Mouse (Mus musculus): ENCODE measurements around the gene Ddx31. TPM values are rescaled to one million over a fixed set of nuclear protein-coding genes. Genes with fewer than 3 reads are reported as not detected.

Ddx31 gene
- polyA plus RNA-seq, 1 experiment from 2014 or later = 20.1 TPM

GRCm38 (mm10) chr2:28829265-28829664 is 10.9 kb upstream of the Ddx31 start:
- H3K9me3 ChIP-seq = no peaks in the 10 kb centered on the region
- H3K4me1 ChIP-seq = no peaks in the 10 kb centered on the region
- H3K36me3 ChIP-seq = peaks cover 93% of the 10 kb centered on the region
- no peak overlapping the region for H3K27ac ChIP-seq (replicated peaks)
- no peak for ATAC-seq (ENCODE audit: low FRiP score, low read depth)
- H3K27me3 ChIP-seq = no peaks in the 10 kb centered on the region
- no peak overlapping the region for H3K4me3 ChIP-seq
- no peak overlapping the region for H3K4me2 ChIP-seq (replicated peaks)
- WGBS = 54% methylated on average over 4 of the region's 4 CpGs
- H3K9ac ChIP-seq (replicated peaks) = no peak overlapping the region

- WGBS = 82% methylated on average over 3 of the region's 3 CpGs
Observed at GRCm38 (mm10) chr2:28836181-28836940, 3.8 kb upstream of the Ddx31 start.

GRCm38 (mm10) chr2:28839501-28840221 is 545 bp upstream of the Ddx31 start:
- peaks cover 35% of the 10 kb centered on the region for H3K4me1 ChIP-seq

More at GRCm38 (mm10) chr2:28836181-28836940, 3.8 kb upstream of the Ddx31 start:
- no peak overlapping the region for H3K4me3 ChIP-seq
- no peaks in the 10 kb centered on the region for H3K9me3 ChIP-seq
- H3K27me3 ChIP-seq = no peaks in the 10 kb centered on the region
- H3K27ac ChIP-seq (replicated peaks) = no peak overlapping the region
- no peak for ATAC-seq (ENCODE audit: low FRiP score, low read depth)
- H3K4me1 ChIP-seq = peaks cover 25% of the 10 kb centered on the region
- H3K36me3 ChIP-seq = peaks cover 36% of the 10 kb centered on the region
- no peak overlapping the region for H3K9ac ChIP-seq (replicated peaks)
- H3K4me2 ChIP-seq (replicated peaks) = no peak overlapping the region

GRCm38 (mm10) chr2:28842042-28842441 is 1.8 kb downstream of the Ddx31 start:
- no peak overlapping the region for H3K27ac ChIP-seq (replicated peaks)
- no peak overlapping the region for H3K9ac ChIP-seq (replicated peaks)
- H3K4me3 ChIP-seq = no peak overlapping the region
- H3K9me3 ChIP-seq = no peaks in the 10 kb centered on the region
- H3K36me3 ChIP-seq = peaks cover 22% of the 10 kb centered on the region
- H3K27me3 ChIP-seq = no peaks in the 10 kb centered on the region
- no peak for ATAC-seq (ENCODE audit: low FRiP score, low read depth)
- H3K4me2 ChIP-seq (replicated peaks) = peak overlapping the region; percentile 87
- H3K4me1 ChIP-seq = peaks cover 35% of the 10 kb centered on the region
- WGBS = 72% methylated on average over 3 of the region's 3 CpGs

More at GRCm38 (mm10) chr2:28839501-28840221, 545 bp upstream of the Ddx31 start:
- peak overlapping the region; percentile 98 for H3K4me3 ChIP-seq
- H3K9ac ChIP-seq (replicated peaks) = peak overlapping the region; percentile 91
- no peaks in the 10 kb centered on the region for H3K27me3 ChIP-seq
- under 1% methylated on average over 48 of the region's 53 CpGs for WGBS
- H3K27ac ChIP-seq (replicated peaks) = peak overlapping the region; percentile 87
- peak overlapping the region; percentile 87 for H3K4me2 ChIP-seq (replicated peaks)
- ATAC-seq (ENCODE audit: low FRiP score, low read depth) = peak; percentile 59
- H3K36me3 ChIP-seq = peaks cover 5% of the 10 kb centered on the region
- no peaks in the 10 kb centered on the region for H3K9me3 ChIP-seq

- no peak overlapping the region for H3K4me2 ChIP-seq (replicated peaks)
- H3K4me1 ChIP-seq = no peaks in the 10 kb centered on the region
- no peak for ATAC-seq (ENCODE audit: low FRiP score, low read depth)
- no peaks in the 10 kb centered on the region for H3K9me3 ChIP-seq
- H3K4me3 ChIP-seq = no peak overlapping the region
- no peaks in the 10 kb centered on the region for H3K27me3 ChIP-seq
- H3K9ac ChIP-seq (replicated peaks) = no peak overlapping the region
- H3K36me3 ChIP-seq = peaks cover 67% of the 10 kb centered on the region
- WGBS = 91% methylated on average over 2 of the region's 2 CpGs
- H3K27ac ChIP-seq (replicated peaks) = no peak overlapping the region
Observed at GRCm38 (mm10) chr2:28848879-28849278, 8.7 kb downstream of the Ddx31 start.

GRCm38 (mm10) chr2:28852594-28852993 is 12.4 kb downstream of the Ddx31 start:
- Histone ChIP-seq H3K27me3 (no peaks in the 10 kb centered on the region), H3K36me3 (peaks cover 60% of the 10 kb centered on the region), H3K4me2 (replicated peaks) (no peak overlapping the region), H3K9me3 (no peaks in the 10 kb centered on the region), H3K9ac (replicated peaks) (no peak overlapping the region), H3K4me3 (no peak overlapping the region), H3K4me1 (no peaks in the 10 kb centered on the region), H3K27ac (replicated peaks) (no peak overlapping the region)
- ATAC-seq (ENCODE audit: low FRiP score, low read depth) = no peak
- WGBS = 88% methylated on average over 3 of the region's 3 CpGs

GRCm38 (mm10) chr2:28855773-28856172 is 15.6 kb downstream of the Ddx31 start:
- no peaks in the 10 kb centered on the region for H3K9me3 ChIP-seq
- no peak overlapping the region for H3K9ac ChIP-seq (replicated peaks)
- H3K4me1 ChIP-seq = no peaks in the 10 kb centered on the region
- no peaks in the 10 kb centered on the region for H3K27me3 ChIP-seq
- no peak for ATAC-seq (ENCODE audit: low FRiP score, low read depth)
- peaks cover 55% of the 10 kb centered on the region for H3K36me3 ChIP-seq
- no peak overlapping the region for H3K27ac ChIP-seq (replicated peaks)
- 90% methylated on average over 2 of the region's 2 CpGs for WGBS
- H3K4me2 ChIP-seq (replicated peaks) = no peak overlapping the region
- H3K4me3 ChIP-seq = no peak overlapping the region

- H3K27me3 ChIP-seq = no peaks in the 10 kb centered on the region
- H3K4me2 ChIP-seq (replicated peaks) = no peak overlapping the region
- no peaks in the 10 kb centered on the region for H3K4me1 ChIP-seq
- no peak for ATAC-seq (ENCODE audit: low FRiP score, low read depth)
- H3K9ac ChIP-seq (replicated peaks) = no peak overlapping the region
- H3K36me3 ChIP-seq = peaks cover 78% of the 10 kb centered on the region
- 92% methylated on average over 4 of the region's 4 CpGs for WGBS
- H3K9me3 ChIP-seq = no peaks in the 10 kb centered on the region
- H3K27ac ChIP-seq (replicated peaks) = no peak overlapping the region
- no peak overlapping the region for H3K4me3 ChIP-seq
Observed at GRCm38 (mm10) chr2:28859303-28859702, 19.1 kb downstream of the Ddx31 start.

- no peak overlapping the region for H3K9ac ChIP-seq (replicated peaks)
- H3K27ac ChIP-seq (replicated peaks) = no peak overlapping the region
- no peaks in the 10 kb centered on the region for H3K9me3 ChIP-seq
- ATAC-seq (ENCODE audit: low FRiP score, low read depth) = no peak
- 91% methylated on average over 8 of the region's 8 CpGs for WGBS
- no peak overlapping the region for H3K4me2 ChIP-seq (replicated peaks)
- H3K27me3 ChIP-seq = no peaks in the 10 kb centered on the region
- H3K4me3 ChIP-seq = no peak overlapping the region
- H3K4me1 ChIP-seq = no peaks in the 10 kb centered on the region
- peaks cover 85% of the 10 kb centered on the region for H3K36me3 ChIP-seq
Observed at GRCm38 (mm10) chr2:28860678-28861423, 20.6 kb downstream of the Ddx31 start.

- Histone ChIP-seq H3K9me3 (no peaks in the 10 kb centered on the region), H3K4me2 (replicated peaks) (no peak overlapping the region), H3K27me3 (no peaks in the 10 kb centered on the region), H3K4me1 (no peaks in the 10 kb centered on the region), H3K36me3 (peaks cover 85% of the 10 kb centered on the region), H3K9ac (replicated peaks) (no peak overlapping the region), H3K27ac (replicated peaks) (no peak overlapping the region), H3K4me3 (no peak overlapping the region)
- ATAC-seq (ENCODE audit: low FRiP score, low read depth) = no peak
Observed at GRCm38 (mm10) chr2:28863857-28864256, 23.7 kb downstream of the Ddx31 start.

- Histone ChIP-seq H3K36me3 (peaks cover 53% of the 10 kb centered on the region), H3K4me2 (replicated peaks) (no peak overlapping the region), H3K4me1 (no peaks in the 10 kb centered on the region), H3K4me3 (no peak overlapping the region), H3K9me3 (no peaks in the 10 kb centered on the region), H3K27ac (replicated peaks) (no peak overlapping the region), H3K9ac (replicated peaks) (no peak overlapping the region), H3K27me3 (no peaks in the 10 kb centered on the region)
- ATAC-seq (ENCODE audit: low FRiP score, low read depth) = no peak
- 85% methylated on average over 7 of the region's 7 CpGs for WGBS
Observed at GRCm38 (mm10) chr2:28867495-28867894, 27.3 kb downstream of the Ddx31 start.

GRCm38 (mm10) chr2:28875554-28875953 is 35.3 kb downstream of the Ddx31 start:
- no peaks in the 10 kb centered on the region for H3K4me1 ChIP-seq
- no peak overlapping the region for H3K4me3 ChIP-seq
- 92% methylated on average over 11 of the region's 11 CpGs for WGBS
- H3K9me3 ChIP-seq = no peaks in the 10 kb centered on the region
- H3K27ac ChIP-seq (replicated peaks) = no peak overlapping the region
- no peak overlapping the region for H3K4me2 ChIP-seq (replicated peaks)
- peaks cover 55% of the 10 kb centered on the region for H3K36me3 ChIP-seq
- H3K27me3 ChIP-seq = no peaks in the 10 kb centered on the region
- no peak overlapping the region for H3K9ac ChIP-seq (replicated peaks)
- no peak for ATAC-seq (ENCODE audit: low FRiP score, low read depth)
